Mouse (Mus musculus): ENCODE results near the gene Klc3.

- TF ChIP-seq POLR2A (IDR thresholded peaks at IDR 0.05; ENCODE audit: borderline replicate concordance, control insufficient read depth, low read depth, low read length) (no peak), CTCF (IDR thresholded peaks at IDR 0.05; ENCODE audit: control insufficient read depth, insufficient read depth, low read length) (no peak)
Observed at GRCm38 (mm10) chr7:19400946-19401345, 3.0 kb downstream of the Klc3 start.
